Mouse (Mus musculus) adrenal gland, postnatal 25 days (tissue): ENCODE data around the gene Casp8ap2. TPM values are rescaled to one million over a fixed set of nuclear protein-coding genes. Genes with fewer than 3 reads are reported as not detected.

Experiments
- DNase-seq: peaks from one replicate; pipeline ENCODE4 v3.0.0; 2021; ENCODE audit warnings: mixed read lengths
- long read RNA-seq: library from polyadenylated mRNA; stranded (forward); transcript quantifications from one replicate; pipeline ENCODE4 v2.0.0, GENCODE M21; 2021
- total RNA-seq: library from RNA; stranded (reverse); gene quantifications from 2 replicates; pipeline ENCODE4 v1.2.3, GENCODE M21; 2021

The Casp8ap2 gene
- total RNA-seq = 10.2 and 11.6 TPM in 2 replicates
- long read RNA-seq, partial matches to known transcripts = 4 of 10 reads
- long read RNA-seq, other reads (novel, unspliced or antisense) = 6 of 10 reads

- DNase-seq = peak; percentile 94
Observed at GRCm38 (mm10) chr4:32615034-32615881, at the start of gene Casp8ap2. Gene Casp8ap2 (plus strand): TSS chr4:32615451.

- DNase-seq = no peak
Observed at GRCm38 (mm10) chr4:32569054-32569453, 46.2 kb upstream of the Casp8ap2 start.

DNA sequence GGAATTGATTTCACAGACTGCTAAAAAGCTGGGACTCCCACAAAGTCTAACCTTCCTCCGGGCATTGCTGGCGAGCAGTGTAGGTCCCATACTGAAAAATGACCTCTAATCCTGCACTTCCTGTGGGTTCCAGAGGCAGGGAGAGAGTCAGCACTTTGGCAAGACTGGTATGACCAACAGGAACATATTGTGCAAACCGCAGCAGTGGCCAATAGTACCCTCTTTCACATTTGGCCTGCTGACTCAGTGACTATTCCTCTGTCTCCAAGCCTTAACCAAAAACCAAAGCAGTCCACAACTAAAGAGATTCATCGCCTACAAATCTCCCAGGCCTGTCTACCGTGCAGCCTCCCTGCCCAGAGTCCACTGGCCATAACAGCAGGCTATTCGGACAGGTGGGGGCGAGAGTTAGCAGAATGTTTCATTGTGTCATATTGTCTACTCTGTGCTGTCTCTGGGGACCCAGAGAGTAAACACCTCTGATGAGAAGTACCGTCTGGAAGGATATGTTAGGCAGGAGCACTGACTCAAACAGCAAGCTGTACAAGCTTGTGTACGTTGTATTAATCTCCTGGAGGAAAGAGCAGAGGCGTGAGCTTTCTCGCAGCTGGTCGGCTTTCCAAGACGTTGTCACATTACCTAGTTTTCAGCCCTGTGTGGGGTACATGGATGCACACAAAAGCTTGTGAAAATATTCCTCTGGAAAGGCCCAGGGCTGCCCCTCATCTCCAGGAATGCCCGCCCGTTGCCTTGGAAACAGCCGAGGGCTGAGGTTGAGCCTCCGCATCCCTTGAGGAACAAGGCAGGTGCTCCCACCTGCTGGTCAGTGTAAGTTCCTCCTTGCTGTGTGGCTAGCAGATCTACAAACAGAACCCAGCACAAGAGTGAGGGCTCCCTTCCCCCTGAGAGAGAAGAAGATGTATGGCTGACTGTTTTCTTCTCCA is 45.0 kb upstream of the Casp8ap2 start:
- no peak for DNase-seq

GRCm38 (mm10) chr4:32570939-32571317 is 44.3 kb upstream of the Casp8ap2 start:
- no peak for DNase-seq

DNA sequence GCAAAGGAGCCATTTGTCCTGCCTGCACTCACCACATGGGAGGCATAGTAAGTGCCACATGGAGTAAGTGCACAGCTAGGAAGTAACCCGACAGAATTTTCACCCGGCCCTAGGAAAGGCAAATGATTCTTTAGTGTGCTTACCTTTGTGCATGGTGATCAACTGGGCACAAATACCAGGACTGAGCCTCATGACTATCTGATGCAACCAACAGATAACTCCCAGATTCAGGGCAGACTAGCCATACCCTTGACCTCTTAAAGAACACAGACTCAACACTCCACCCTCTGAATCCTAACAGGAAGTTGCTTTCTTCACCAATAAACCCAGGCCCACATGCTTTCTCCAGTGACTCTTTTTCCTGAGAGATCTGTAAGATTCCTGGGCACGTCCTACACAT is 43.8 kb upstream of the Casp8ap2 start:
- no peak for DNase-seq

- DNase-seq = peak; percentile 18
Observed at GRCm38 (mm10) chr4:32572118-32572517, 43.1 kb upstream of the Casp8ap2 start.

DNA sequence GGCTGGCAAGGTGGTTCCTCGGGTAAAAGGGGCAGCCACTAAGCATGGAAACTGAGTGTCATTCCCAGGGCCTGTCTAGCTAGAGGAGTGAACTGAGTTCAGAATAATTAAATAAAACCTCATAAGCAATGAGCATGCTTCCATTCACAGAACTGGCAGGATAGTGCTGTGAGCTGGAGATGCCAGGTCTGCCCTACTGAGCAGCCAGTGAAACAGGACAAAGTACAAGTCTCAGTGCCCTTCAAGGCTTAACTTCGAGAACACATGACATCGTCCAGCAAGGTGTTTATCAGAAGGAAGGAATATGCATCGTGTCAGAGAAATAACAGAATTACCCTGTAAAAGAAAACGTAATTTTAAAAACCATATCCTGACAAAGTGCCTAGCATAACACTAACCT is 41.7 kb upstream of the Casp8ap2 start:
- DNase-seq = no peak

- DNase-seq = no peak
Observed at GRCm38 (mm10) chr4:32574604-32575003, 40.6 kb upstream of the Casp8ap2 start.

- no peak for DNase-seq
Observed at GRCm38 (mm10) chr4:32575165-32575564, 40.1 kb upstream of the Casp8ap2 start.

DNA sequence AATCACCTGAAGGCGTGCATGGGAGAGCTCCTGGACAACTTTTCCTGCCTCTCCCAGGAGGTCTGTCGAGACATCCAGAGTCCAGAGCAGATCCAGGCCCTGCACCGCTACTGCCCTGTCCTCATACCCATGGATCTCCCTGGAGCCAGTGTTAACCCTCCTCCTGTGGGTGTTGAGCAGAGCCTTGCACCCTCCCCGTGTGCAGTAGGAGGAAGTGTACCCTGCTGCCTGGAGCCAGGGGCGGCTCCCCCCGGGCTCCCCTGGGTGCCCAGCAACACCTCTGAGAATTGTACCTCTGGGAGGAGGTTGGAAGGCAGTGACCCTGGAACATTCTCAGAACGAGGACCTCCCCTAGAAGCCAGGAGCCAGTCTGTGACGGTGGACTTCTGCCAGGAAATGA is 35.4 kb upstream of the Casp8ap2 start:
- no peak for DNase-seq

DNA sequence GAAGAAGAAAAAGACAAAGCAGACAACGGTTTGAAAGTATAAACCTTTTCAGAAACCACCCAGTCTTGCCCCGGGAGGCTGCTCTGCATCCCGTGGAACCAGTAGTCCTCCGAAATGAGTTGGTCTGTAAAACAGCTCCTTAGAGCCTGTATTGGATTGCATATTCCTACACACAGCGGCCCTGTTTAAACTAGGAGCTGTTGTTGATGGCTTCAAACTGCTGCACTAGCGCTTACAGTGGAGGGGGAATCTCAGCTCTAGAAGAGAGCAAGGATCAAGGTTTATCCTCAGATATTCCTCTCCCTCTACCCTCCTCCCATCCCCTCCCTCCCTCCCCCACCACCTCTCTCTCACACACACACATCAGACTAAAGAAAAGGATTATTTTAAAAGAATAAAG is 31.1 kb upstream of the Casp8ap2 start:
- DNase-seq = no peak

GRCm38 (mm10) chr4:32586596-32586995 is 28.7 kb upstream of the Casp8ap2 start:
- peak; percentile 65 for DNase-seq

DNA sequence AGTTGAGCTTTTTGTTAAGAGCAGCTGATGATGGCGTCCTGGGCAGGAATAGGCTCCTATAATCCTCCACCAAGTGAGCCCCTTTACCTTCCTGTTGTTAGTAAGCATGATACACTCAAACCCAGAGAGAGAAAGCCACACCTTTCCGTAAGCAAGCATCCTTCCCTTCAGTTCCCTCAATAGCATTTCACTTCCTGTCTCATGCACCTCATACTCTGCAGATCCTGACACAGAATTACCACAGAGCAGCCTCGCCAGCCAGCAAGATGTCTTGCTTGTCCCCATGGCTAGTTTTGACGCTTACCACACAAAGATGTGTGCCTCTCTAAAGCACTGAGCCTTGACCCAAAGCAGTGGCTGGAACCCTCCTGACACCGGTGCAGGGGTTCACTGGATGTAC is 27.7 kb upstream of the Casp8ap2 start:
- no peak for DNase-seq

- DNase-seq = no peak
Observed at GRCm38 (mm10) chr4:32588237-32588636, 27.0 kb upstream of the Casp8ap2 start.

- DNase-seq = peak; percentile 68
Observed at GRCm38 (mm10) chr4:32601135-32601534, 14.1 kb upstream of the Casp8ap2 start.

DNA sequence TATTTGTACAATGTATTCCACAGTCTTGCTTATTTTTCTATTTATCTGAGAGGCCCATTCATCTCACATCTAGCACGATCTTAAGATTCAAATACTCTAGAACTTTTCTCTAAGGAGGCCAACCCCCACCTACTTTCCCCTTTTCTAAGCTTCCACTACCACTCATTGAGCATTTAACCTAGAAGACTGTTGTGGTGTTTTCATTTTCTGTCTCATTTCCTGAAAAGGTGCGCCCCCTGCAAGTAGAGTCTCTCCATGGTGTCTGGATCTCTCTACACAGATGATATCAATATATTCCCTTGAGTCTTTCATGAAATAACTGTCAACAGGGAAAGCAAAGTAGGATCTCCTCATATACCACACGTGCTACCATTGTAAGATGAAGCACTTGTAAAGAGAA is 12.6 kb upstream of the Casp8ap2 start, which contains the start of gene Gja10:
Gja10 (minus strand) TSS at position 101 of the 400 bp plus-strand sequence.
- DNase-seq = no peak

- DNase-seq = no peak
Observed at GRCm38 (mm10) chr4:32621637-32622036, 6.4 kb downstream of the Casp8ap2 start.

- DNase-seq = no peak
Observed at GRCm38 (mm10) chr4:32651669-32652068, 36.4 kb downstream of the Casp8ap2 start.

DNA sequence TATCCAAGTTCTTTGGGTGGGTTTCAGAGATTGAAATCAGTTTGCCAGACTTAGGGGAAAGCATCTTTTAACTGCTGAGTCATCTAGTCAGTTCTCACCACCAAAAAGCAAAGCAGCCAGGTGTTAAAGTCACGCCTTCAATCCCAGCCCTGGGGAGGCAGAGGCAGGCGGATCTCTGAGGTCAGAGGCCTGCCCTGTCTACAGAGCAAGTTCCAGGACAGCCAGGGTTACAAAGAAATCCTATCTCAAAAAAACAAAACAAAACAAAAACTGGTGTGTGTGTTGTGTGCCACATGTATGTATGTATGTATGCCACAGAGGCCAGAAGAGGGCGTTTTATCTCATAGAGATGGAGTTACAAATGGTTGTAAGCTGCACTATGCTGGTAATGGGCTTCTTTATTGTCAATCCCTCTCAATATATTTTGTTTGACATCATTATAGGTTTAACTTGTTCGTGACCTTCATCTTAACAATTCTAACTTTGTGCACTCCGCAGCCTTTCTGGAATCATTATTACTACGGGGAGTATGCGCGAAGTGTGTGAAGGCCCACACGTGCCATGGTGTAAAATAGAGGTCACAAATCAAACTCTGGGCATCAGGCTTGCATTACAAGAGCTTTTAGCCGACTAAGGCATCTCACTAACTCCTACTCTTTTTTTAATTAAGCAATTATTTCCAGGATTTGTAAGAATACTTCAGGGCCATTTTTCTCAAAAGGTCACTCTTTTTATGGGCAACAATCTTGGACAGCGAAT is 41.1 kb downstream of the Casp8ap2 start:
- no peak for DNase-seq

DNA sequence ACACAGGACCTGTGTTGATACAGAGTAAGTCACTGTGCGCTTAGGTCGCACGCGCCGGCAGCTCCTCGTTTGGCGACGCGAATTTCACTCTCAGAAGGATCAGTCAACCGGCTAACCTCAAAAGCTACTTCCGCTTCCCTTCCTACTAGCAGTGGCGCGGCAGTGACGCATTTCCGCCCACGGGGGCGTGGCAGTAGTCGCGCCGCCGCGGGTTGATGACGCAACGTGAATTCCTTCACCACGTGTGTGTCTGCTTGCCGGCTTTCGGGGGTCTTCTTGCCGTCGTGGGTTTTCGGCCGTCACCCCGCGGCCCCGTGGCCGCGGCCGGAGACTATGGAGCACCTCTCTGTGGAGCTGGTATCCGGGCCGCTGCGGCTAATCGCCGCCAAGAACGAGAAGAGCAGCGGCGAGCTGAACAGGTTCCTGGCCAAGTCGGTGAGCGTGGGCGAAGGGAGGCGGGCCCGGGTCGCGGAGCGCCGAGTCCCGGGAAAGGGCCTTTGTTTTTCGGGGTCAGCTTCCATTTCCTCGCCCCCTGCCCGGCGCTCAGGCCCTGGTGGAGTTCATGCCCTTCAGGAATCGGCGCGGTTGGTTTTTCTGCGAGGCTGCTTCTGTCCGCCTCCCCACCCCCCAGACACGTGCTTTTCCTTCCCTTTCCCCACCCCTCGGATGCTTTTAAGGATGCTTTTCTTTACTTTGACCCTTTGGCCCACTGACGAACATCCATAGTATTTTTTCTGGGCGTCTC is 41.8 kb downstream of the Casp8ap2 start, which contains the start of gene Mdn1:
Mdn1 (plus strand) TSS at position 202 of the 745 bp plus-strand sequence.
- DNase-seq = peak; percentile 95

DNA sequence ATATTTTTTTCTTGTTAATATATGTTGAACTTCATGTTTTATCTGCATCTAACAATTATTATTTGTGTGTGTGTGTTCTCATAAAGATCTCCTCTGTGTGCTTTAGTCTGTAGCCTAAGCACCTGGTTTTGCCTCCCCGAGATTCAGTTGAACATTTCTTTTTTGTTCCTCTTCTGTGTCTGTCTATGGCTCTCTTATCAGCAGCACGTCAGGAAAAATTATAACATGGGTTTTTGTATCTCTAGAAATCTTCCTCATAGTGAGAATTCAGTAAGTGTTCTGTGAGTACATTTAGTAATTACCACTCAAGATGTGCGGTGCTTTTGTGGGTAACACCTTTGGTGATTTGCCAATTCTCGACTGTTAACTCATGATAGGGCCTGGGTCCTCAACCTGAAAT is 50.6 kb downstream of the Casp8ap2 start:
- DNase-seq = no peak
